Mouse (Mus musculus) small intestine, adult 2 months (tissue): ENCODE measurements around the gene Slc6a16. TPM values are rescaled to one million over a fixed set of nuclear protein-coding genes. Genes with fewer than 3 reads are reported as not detected.

Source experiments
- H3K27ac ChIP-seq: fragments of 200-500 bp; 2 replicates; pipeline ENCODE4 v1.5.1; 2012; ENCODE audit warnings: low read depth, low read length, control low read depth, inconsistent platforms; ENCODE audit not compliant: insufficient read depth
- H3K27me3 ChIP-seq: fragments of 200-500 bp; 2 replicates; pipeline ENCODE4 v1.6.1; 2012; ENCODE audit warnings: mild to moderate bottlenecking, moderate library complexity, low read length, inconsistent platforms; ENCODE audit not compliant: control insufficient read depth, insufficient read depth
- H3K36me3 ChIP-seq: fragments of 200-500 bp; 2 replicates; pipeline ENCODE4 v1.6.1; 2012; ENCODE audit warnings: mild to moderate bottlenecking, low read length, control low read depth, inconsistent platforms; ENCODE audit not compliant: control insufficient read depth, insufficient read depth
- H3K4me1 ChIP-seq: fragments of 200-500 bp; 2 replicates; pipeline ENCODE4 v1.6.1; 2012; ENCODE audit warnings: low read length, inconsistent platforms, mixed read lengths; ENCODE audit not compliant: control insufficient read depth, insufficient read depth, insufficient read length
- H3K4me3 ChIP-seq: fragments of 200-500 bp; 2 replicates; pipeline ENCODE4 v1.5.1; 2012; ENCODE audit warnings: low read depth, mild to moderate bottlenecking, control low read depth, inconsistent platforms, low read length, moderate library complexity
- CTCF ChIP-seq: fragments of 200-500 bp; IDR thresholded peaks from 2 replicates; pipeline ENCODE4 v1.5.1; 2012; ENCODE audit warnings: low read depth, mild to moderate bottlenecking, control low read depth, inconsistent platforms, low read length, moderate library complexity, mixed read lengths; ENCODE audit not compliant: insufficient replicate concordance, insufficient read length; ENCODE audit errors: extremely low read depth
- POLR2A ChIP-seq: fragments of 200-500 bp; IDR thresholded peaks from 2 replicates; pipeline ENCODE4 v1.6.1; 2012; ENCODE audit warnings: low read depth, mild to moderate bottlenecking, control low read depth, inconsistent platforms, low read length, moderate library complexity
- WGBS: fragments of 180-500 bp; shearing (Covaris S2); methylation state at CpG from one replicate; pipeline ENCODE4 v1.1.7; 2018; 5-methylcytosine and 5-hydroxymethylcytosine counted together
- polyA plus RNA-seq: library from polyadenylated mRNA; depleted of rRNA; stranded (reverse); fragments of >200 nt; gene quantifications from 2 replicates; pipeline ENCODE4 v1.2.3, GENCODE M21; 2012

Gene Slc6a16
- polyA plus RNA-seq, 1 experiment: not detected

DNA sequence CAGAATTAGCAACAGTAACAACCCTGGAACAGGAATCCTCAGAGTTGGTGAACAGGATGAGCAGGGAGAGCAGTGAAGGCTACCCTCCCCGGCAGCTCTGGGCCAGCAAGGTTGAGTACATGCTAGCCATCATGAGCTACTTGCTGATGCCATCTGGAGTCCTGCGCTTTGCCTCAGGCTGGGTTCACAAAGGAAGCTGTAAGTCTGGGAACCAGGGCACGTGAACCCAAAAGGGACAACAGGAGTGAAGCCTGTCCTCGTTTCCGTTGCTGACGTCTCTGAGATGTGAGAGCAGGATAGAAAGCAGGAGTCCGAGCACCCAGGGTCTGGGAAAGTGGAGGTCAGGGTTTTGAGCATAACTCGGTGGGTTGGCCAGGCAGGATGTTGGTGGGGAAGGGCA, 18.4 kb downstream of the Slc6a16 start:
- WGBS: 84% methylated on average over 8 of the region's 8 CpGs
- H3K4me1 ChIP-seq: no peaks in the 10 kb centered on the region
- no peak overlapping the region for H3K4me3 ChIP-seq
- no peaks in the 10 kb centered on the region for H3K36me3 ChIP-seq
- peaks cover 6% of the 10 kb centered on the region; the same call in 1 of the 2 replicates for H3K27me3 ChIP-seq
- TF ChIP-seq CTCF (no peak), POLR2A (no peak)
- no peak overlapping the region for H3K27ac ChIP-seq

DNA sequence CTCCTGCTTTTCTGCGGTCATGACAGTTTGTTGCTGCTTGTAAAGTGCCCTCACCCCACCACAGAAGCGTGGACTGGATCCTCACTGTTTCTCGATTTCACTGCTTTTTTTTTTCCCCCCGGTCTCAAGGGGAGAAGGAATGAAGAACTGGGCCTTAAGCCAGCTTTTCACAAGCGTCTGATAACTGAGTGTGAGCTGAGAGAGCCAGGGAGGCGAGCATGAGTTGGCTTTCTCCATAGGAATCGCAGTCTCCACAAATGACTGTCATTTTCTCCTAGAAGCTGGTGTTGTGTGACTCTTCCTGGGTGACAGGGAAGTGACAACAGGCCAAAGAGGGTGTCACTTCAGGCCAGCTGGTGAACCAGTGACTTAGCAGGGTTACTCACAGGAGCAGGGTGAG, 21.4 kb downstream of the Slc6a16 start:
- Histone ChIP-seq H3K27me3 (peaks cover 8% of the 10 kb centered on the region; the same call in 1 of the 2 replicates), H3K4me3 (no peak overlapping the region), H3K4me1 (no peaks in the 10 kb centered on the region), H3K36me3 (no peaks in the 10 kb centered on the region), H3K27ac (no peak overlapping the region)
- TF ChIP-seq POLR2A: no peak
- TF ChIP-seq CTCF: no peak
- 54% methylated on average over 7 of the region's 7 CpGs for WGBS

GRCm38 (mm10) chr7:45263006-45263607, 22.2 kb downstream of the Slc6a16 start:
- no peak overlapping the region for H3K27ac ChIP-seq
- peaks cover 8% of the 10 kb centered on the region; the same call in 1 of the 2 replicates for H3K27me3 ChIP-seq
- H3K36me3 ChIP-seq: no peaks in the 10 kb centered on the region
- H3K4me3 ChIP-seq: no peak overlapping the region
- H3K4me1 ChIP-seq: no peaks in the 10 kb centered on the region
- TF ChIP-seq CTCF (no peak), POLR2A (no peak)
- WGBS: 83% methylated on average over 7 of the region's 7 CpGs

- no peaks in the 10 kb centered on the region for H3K4me1 ChIP-seq
- H3K36me3 ChIP-seq: no peaks in the 10 kb centered on the region
- no peak overlapping the region for H3K4me3 ChIP-seq
- peaks cover 4% of the 10 kb centered on the region; the same call in 1 of the 2 replicates for H3K27me3 ChIP-seq
- TF ChIP-seq POLR2A: no peak
- TF ChIP-seq CTCF: no peak
- 38% methylated on average over 3 of the region's 3 CpGs for WGBS
- no peak overlapping the region for H3K27ac ChIP-seq
Measured at GRCm38 (mm10) chr7:45264348-45264747, 23.5 kb downstream of the Slc6a16 start.

DNA sequence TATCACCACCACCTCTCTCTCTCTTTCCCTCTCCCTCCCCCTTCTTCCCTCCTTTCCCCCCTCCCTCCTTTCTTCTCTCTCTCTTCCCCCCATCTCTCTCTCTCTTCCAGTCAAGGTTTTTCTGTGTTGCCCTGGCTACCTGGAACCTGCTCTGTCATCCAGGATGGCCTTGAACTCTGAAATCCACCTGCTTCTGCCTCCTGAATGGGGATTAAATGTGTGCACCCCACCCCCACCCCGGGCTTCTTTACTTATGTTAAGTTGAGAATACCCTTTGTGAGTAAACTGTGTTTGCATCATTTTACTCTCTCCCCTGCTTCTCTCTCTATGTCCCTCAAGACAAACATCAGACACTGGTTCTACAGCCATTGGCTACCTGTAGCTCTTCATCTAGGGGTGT, 24.6 kb downstream of the Slc6a16 start:
- Histone ChIP-seq H3K4me3 (no peak overlapping the region), H3K27ac (no peak overlapping the region), H3K27me3 (0 out of 2 replicates have a peak, but pooled peaks cover 3% of the 10 kb centered on the region), H3K4me1 (no peaks in the 10 kb centered on the region), H3K36me3 (no peaks in the 10 kb centered on the region)
- no peak for TF ChIP-seq POLR2A
- no peak for TF ChIP-seq CTCF
- 78% methylated on average over 1 of the region's 1 CpGs for WGBS

DNA sequence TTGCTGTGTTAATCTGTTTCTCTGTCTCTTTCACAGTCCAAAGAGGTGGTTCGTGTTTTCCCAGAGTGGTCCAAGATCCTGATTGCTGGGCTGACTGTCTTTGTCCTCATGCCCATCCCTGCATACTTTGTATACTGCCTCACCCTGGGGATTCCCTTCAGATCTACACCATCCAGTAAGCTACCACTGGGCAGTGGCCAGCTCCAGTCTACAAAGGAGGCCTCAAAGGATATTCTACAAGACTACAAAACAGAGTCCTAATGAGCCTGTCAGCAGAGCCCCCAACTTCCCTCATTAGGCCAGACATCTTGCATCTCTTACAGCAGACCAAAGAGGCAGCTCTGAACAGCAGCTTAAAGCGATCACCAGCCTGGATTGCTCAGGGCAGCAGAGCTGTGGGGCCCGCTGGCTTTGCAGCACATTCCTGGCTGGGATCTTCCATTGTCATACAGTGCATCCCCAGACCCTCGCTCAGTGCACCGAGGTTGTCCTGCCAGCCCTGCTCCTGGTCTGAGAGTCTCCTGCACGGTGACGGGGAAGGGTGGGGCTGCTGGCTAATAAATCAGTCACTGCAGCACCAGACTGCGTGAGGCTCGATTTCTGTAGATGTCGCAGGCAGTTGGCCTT, 32.0 kb downstream of the Slc6a16 start:
- no peak overlapping the region for H3K4me3 ChIP-seq
- TF ChIP-seq POLR2A (no peak), CTCF (no peak)
- no peaks in the 10 kb centered on the region for H3K36me3 ChIP-seq
- WGBS: 58% methylated on average over 10 of the region's 10 CpGs
- H3K27ac ChIP-seq: no peak overlapping the region
- H3K27me3 ChIP-seq: no peaks in the 10 kb centered on the region
- peaks cover 2% of the 10 kb centered on the region; the same call in 1 of the 2 replicates for H3K4me1 ChIP-seq

- H3K27ac ChIP-seq: no peak overlapping the region
- H3K36me3 ChIP-seq: no peaks in the 10 kb centered on the region
- H3K4me3 ChIP-seq: no peak overlapping the region
- 79% methylated on average over 8 of the region's 8 CpGs for WGBS
- peaks cover 2% of the 10 kb centered on the region; the same call in 1 of the 2 replicates for H3K4me1 ChIP-seq
- no peaks in the 10 kb centered on the region for H3K27me3 ChIP-seq
- TF ChIP-seq POLR2A (no peak), CTCF (no peak)
Measured at GRCm38 (mm10) chr7:45273672-45274071, 32.8 kb downstream of the Slc6a16 start.
